Mouse (Mus musculus): ENCODE measurements around the gene Ctnna2.

Ctnna2 gene

DNA sequence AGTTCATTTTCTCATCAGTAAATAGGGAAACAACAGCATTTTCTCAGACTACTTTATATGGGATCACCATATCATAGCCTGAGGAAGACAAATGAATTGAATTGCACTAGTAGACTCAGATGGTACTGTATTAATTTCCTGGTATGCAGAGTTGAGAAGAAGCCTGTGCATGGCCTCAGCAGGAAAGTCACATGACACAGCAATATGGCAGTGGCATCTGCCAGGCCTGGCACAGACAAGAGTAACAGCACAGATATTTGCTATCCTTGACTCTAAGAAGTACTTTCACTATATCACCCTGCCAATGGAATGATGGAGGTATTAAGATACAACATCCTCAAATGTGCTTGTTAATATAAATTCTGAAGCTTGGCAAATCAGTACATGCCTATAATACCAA, 553.8 kb downstream of the Ctnna2 start:
- no peak for DNase-seq (ENCODE audit: low spot score in 2 of 2)

- DNase-seq (ENCODE audit: low spot score in 2 of 2) = no peak
Measured at GRCm38 (mm10) chr6:77424826-77425225, 554.7 kb downstream of the Ctnna2 start.

DNA sequence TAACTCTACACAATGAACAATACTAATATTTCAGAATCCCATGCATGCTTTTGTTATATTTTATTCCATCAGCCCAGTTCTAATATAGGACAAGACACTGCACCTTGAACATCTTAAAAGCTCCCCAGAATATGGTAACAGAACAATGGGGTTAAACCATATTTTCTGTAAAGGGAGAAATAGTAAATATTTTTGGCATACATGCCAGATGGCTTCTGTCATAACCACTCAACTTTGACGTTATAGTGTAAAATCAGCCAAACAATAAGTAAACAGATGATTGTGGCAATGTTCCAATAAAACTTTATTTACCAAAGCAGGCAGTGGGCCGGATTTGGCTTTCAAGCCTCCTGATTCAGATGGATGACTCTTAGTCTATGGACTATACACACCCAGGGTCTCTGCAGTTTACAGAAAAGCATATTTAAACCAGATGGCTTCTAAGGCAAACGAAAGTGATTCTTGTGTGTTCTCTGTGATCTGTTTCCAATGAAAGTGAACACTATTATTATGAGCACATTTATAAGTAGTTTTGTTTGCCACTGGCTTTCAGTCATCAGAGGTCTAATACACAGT, 557.8 kb downstream of the Ctnna2 start:
- DNase-seq (ENCODE audit: low spot score in 2 of 2) = no peak

- DNase-seq (ENCODE audit: low spot score in 2 of 2) = no peak
Measured at GRCm38 (mm10) chr6:77416999-77417398, 562.5 kb downstream of the Ctnna2 start.

- DNase-seq (ENCODE audit: low spot score in 2 of 2) = no peak
Measured at GRCm38 (mm10) chr6:77413530-77413929, 566.0 kb downstream of the Ctnna2 start.

GRCm38 (mm10) chr6:77408481-77408880, 571.0 kb downstream of the Ctnna2 start:
- DNase-seq (ENCODE audit: low spot score in 2 of 2) = no peak

GRCm38 (mm10) chr6:77400751-77401150, 578.7 kb downstream of the Ctnna2 start:
- no peak for DNase-seq (ENCODE audit: low spot score in 2 of 2)

DNA sequence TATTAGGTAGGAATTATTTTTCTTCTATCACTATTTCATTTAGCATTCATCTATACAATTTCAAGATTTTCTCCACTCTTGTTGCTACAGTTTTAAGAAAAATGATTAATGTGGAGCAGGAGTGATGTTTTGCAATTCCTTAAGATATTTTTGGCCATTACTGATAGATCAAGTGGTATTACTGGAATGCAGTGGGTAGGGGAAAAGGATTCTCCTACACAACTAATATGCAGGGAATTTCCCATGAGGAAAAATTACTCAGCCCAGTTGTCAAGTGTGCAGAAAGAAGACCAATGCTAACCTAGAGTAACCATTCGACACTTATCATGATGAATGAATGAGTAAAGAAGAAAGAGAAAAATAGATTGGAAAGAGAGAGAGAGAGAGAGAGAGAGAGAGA, 587.8 kb downstream of the Ctnna2 start:
- no peak for DNase-seq (ENCODE audit: low spot score in 2 of 2)

- peak; percentile 13 to 29 for DNase-seq (ENCODE audit: low spot score in 2 of 2)
Measured at GRCm38 (mm10) chr6:77381309-77381708, 598.2 kb downstream of the Ctnna2 start.

DNA sequence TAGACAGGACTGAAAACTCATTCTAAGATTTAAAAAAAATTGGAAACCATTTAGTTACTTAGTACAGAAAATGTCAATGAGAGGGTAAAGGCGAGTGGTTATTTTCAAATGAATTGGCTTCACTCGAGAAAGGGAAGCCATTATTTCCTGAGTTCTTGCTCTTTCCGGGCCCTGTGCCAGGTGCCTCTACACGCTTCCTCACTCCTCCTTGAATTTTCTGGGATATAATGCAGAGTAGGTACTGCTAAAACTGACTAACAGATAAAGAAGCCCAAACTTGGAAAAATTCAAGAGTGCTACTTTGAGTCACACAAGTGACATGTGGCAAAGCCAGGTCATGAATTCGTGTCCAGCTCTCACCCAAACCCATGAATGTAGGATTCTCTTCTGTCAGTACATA, 606.4 kb downstream of the Ctnna2 start:
- peak in 1 of 2 experiments; percentile 25 for DNase-seq (ENCODE audit: low spot score in 2 of 2)

GRCm38 (mm10) chr6:77371147-77371546, 608.4 kb downstream of the Ctnna2 start:
- DNase-seq (ENCODE audit: low spot score in 2 of 2) = no peak

DNA sequence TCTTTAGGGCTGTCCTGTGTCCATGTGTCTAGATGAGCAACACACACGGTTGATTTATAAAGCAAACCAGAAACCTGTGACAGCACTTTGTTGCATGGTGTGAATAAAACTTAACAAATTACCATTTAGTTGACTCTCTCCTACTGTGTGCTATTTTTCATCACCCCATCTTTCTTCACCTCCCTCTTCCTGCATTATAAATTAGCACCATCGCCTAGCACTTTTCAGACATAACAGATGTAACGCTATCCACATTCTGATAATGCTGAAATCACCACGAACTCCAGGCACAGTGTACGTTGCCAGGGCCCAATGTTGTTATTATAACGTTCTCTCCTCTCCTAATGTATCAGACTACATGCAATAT, 621.0 kb downstream of the Ctnna2 start:
- DNase-seq (ENCODE audit: low spot score in 2 of 2) = peak in 1 of 2 experiments; percentile 13

DNA sequence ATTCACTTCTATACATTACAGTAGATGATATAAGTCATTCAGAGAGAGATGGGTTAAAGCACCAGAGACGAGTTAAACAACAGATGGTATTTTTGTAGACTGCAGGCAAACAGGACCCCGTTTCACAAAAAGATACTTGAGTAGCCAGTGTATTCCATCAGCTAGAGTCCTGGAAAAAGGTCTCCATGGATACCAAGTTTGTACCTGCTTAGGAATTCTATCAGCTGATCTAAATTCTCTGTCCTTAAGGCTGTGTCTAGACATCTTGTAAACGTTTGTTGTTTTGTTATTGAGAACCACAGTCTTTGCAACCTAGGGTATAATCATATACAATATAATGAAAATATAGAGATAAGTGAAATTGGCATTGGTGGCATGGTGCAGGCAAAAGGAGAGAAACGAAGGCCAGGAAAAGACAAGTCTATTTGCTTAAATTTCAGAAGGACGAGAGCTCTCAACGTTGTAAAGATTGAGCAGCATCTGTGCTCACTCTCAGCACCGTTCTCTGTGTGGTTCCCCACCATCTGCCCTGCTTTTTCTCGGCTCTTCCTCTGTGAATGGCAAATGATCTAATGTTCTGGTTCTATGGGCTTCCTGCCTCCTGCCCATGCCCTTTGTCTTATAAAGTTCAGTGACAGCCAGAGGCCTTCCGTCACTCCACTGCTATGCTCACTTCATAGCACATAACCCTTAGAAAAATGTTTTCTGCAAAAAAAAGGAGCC, 621.6 kb downstream of the Ctnna2 start:
- DNase-seq (ENCODE audit: low spot score in 2 of 2) = peak; percentile 61 to 69

- no peak for DNase-seq (ENCODE audit: low spot score in 2 of 2)
Measured at GRCm38 (mm10) chr6:77354826-77355225, 624.7 kb downstream of the Ctnna2 start.

DNA sequence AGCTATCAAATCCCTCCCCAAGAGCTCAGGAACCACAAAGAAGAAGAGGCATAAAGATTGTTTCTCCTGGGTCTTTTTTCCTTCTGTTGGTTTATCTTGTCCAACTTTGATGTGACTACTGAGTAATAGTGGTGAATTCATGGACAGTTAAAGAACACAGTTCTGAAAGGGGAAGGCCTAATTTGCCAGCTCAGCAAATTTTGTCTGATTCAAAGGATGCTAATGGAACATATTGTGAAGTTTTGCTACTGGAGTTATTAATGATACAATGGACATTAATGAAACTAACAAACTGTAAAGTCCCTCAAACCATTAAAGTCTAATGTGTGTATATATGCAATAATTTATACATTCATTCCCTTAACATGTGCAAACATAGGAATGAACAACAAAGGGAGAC, 635.7 kb downstream of the Ctnna2 start:
- no peak for DNase-seq (ENCODE audit: low spot score in 2 of 2)

GRCm38 (mm10) chr6:77335537-77335936, 644.0 kb downstream of the Ctnna2 start:
- DNase-seq (ENCODE audit: low spot score in 2 of 2) = no peak

- peak in 1 of 2 experiments; percentile 19 for DNase-seq (ENCODE audit: low spot score in 2 of 2)
Measured at GRCm38 (mm10) chr6:77324748-77325147, 654.8 kb downstream of the Ctnna2 start.

DNA sequence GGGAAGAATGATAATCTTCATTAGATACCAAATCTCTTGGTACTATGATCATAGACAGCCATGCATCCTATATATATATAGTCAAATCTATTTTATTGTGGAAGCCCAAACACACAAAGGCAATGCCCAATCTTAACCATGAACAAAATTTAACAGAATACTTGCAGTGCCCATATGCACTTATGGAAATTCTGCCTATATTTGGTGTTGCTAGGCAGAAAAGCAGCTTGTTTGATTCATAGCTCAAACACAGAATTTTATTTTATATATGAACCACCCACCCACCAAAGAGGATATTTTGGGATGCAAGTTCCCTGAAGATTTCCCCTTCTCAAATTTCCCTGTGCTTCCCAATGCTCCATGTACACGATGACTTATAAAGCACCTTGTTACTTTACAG, 655.2 kb downstream of the Ctnna2 start:
- no peak for DNase-seq (ENCODE audit: low spot score in 2 of 2)

GRCm38 (mm10) chr6:77306796-77307195, 672.7 kb downstream of the Ctnna2 start:
- no peak for DNase-seq (ENCODE audit: low spot score in 2 of 2)

DNA sequence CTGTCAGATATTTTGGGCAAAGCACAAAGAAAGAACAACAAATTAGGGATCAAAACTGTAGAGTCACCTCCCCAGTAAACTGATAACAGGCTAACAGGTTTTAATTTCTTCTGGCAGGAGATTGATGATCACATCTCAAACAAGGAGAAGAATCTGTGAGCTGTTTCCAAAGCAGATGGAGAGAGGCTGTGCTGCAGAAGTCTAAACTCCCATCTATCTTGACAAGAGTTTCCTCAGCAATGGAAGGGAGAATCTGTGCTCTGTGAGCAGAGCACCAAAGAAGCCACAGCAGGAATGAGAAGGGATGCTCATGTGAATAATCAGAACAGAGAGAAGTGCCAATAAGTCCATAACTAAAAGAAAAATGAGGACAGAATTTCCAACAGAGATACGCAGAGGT, 678.2 kb downstream of the Ctnna2 start:
- no peak for DNase-seq (ENCODE audit: low spot score in 2 of 2)

- no peak for DNase-seq (ENCODE audit: low spot score in 2 of 2)
Measured at GRCm38 (mm10) chr6:77291415-77291814, 688.1 kb downstream of the Ctnna2 start.

DNA sequence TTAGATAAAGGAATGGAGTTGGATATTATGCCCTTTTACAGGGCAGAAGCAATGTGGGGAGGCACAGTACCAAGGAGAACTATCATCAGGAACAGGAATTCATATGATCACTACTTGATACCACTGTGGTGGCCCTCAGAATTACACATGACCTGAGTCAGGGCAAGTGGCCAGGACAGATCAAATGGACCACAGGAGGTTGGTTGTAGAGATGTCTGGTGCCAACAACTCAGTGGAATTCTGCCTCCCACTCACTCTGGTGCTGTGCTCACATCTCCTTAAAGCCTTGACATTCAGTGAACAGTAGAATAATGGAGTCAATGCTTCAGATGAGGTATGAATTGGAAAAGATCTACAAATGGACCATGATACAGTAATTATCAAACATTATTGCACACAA, 691.1 kb downstream of the Ctnna2 start:
- no peak for DNase-seq (ENCODE audit: low spot score in 2 of 2)

DNA sequence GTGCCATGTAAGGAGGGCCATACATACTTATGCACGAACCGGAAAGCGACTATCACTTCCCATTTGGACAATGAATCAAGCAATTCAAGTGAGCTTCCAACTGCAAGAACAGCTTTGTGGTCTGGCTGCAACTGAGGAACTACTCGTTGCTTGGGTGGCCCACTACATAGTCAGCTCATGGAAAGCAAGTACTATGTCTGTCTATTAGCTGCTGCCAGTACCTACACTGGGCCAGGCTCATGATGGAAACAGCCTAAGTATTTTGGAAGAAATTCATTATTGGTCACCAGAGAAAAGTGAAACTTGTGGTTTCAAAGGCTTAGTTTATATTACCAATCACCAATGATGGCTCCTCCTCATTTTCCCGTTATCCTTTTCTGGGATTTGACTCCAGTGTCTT, 693.2 kb downstream of the Ctnna2 start:
- no peak for DNase-seq (ENCODE audit: low spot score in 2 of 2)

DNA sequence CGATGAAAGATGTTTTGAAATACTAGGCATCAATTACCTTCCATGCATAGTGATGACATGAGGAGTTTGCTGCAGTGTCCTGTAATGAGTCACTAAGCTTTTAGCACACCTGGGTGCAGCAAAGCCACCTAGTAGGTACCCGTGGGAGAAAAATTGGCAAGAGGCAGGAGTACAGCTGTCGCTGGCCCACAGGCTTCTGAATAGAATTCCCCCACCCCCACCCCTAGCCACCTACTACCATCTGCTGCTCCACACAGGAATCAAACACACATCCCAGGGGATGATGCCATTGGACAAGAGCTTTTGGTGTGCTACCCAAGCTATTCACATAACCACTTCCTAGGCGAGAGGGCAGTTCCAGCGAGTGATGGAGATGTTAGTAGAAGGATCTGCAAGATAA, 700.7 kb downstream of the Ctnna2 start:
- DNase-seq (ENCODE audit: low spot score in 2 of 2) = peak; percentile 52 to 65

Data from right cerebral cortex, adult 2 months (tissue).